Mouse (Mus musculus): ENCODE measurements at regions not wholly inside any gene's neighbourhood (a gene's known extent, or its start where the extent isn't known, plus 50 kb on each side); places are given as distances from the start of the nearest gene placed in this dataset.

- Histone ChIP-seq H3K27ac (no peak overlapping the region), H3K4me1 (replicated peaks; ENCODE audit: control insufficient read depth in 2 of 2, insufficient read depth in 2 of 2, low read length in 1 of 2) (no peaks in the 10 kb centered on the region), H3K36me3 (replicated peaks; ENCODE audit: control insufficient read depth, insufficient read depth, low read depth) (no peaks in the 10 kb centered on the region), H3K4me3 (ENCODE audit: insufficient read depth in 1 of 2, low read depth in 2 of 2, low read length in 2 of 2) (no peak overlapping the region), H3K9me3 (ENCODE audit: control insufficient read depth, low read length) (no peaks in the 10 kb centered on the region), H3K4me2 (ENCODE audit: low read depth) (no peak overlapping the region), H3K9ac (replicated peaks) (no peak overlapping the region), H3K27me3 (ENCODE audit: control insufficient read depth, insufficient read depth, low read length) (no peaks in the 10 kb centered on the region)
- 55% methylated on average over 4 of the region's 4 CpGs for WGBS (ENCODE audit: insufficient replicate concordance)
- DNase-seq (ENCODE audit: low read depth in 3 of 3, low spot score in 3 of 3) = no peak
- ATAC-seq (ENCODE audit: insufficient read depth) = no peak
- TF ChIP-seq EP300 (IDR thresholded peaks at IDR 0.05; ENCODE audit: low read depth) (no peak), CTCF (IDR thresholded peaks at IDR 0.05; ENCODE audit: low read depth) (no peak)
Observed at GRCm38 (mm10) chr8:116043381-116043780, 335.8 kb upstream of the Maf start.

- Histone ChIP-seq H3K36me3 (replicated peaks; ENCODE audit: control insufficient read depth, insufficient read depth, low read depth) (no peaks in the 10 kb centered on the region), H3K9me3 (ENCODE audit: control insufficient read depth, low read length) (no peaks in the 10 kb centered on the region), H3K9ac (replicated peaks) (no peak overlapping the region), H3K27ac (no peak overlapping the region), H3K27me3 (ENCODE audit: control insufficient read depth, insufficient read depth, low read length) (no peaks in the 10 kb centered on the region), H3K4me3 (ENCODE audit: insufficient read depth in 1 of 2, low read depth in 2 of 2, low read length in 2 of 2) (no peak overlapping the region), H3K4me2 (ENCODE audit: low read depth) (no peak overlapping the region), H3K4me1 (replicated peaks; ENCODE audit: control insufficient read depth in 2 of 2, insufficient read depth in 2 of 2, low read length in 1 of 2) (no peaks in the 10 kb centered on the region)
- TF ChIP-seq EP300 (IDR thresholded peaks at IDR 0.05; ENCODE audit: low read depth) = no peak
- TF ChIP-seq CTCF (IDR thresholded peaks at IDR 0.05; ENCODE audit: low read depth) = no peak
- WGBS (ENCODE audit: insufficient replicate concordance) = 73% methylated on average over 10 of the region's 10 CpGs
- DNase-seq (ENCODE audit: low read depth in 3 of 3, low spot score in 3 of 3) = no peak
- ATAC-seq (ENCODE audit: insufficient read depth) = no peak
Observed at GRCm38 (mm10) chr8:116030966-116031365, 323.4 kb upstream of the Maf start.

GRCm38 (mm10) chr8:116025321-116025720 is 317.7 kb upstream of the Maf start:
- Histone ChIP-seq H3K4me3 (ENCODE audit: insufficient read depth in 1 of 2, low read depth in 2 of 2, low read length in 2 of 2) (no peak overlapping the region), H3K4me2 (ENCODE audit: low read depth) (no peak overlapping the region), H3K27ac (no peak overlapping the region), H3K9ac (replicated peaks) (no peak overlapping the region), H3K9me3 (ENCODE audit: control insufficient read depth, low read length) (no peaks in the 10 kb centered on the region), H3K36me3 (replicated peaks; ENCODE audit: control insufficient read depth, insufficient read depth, low read depth) (no peaks in the 10 kb centered on the region), H3K27me3 (ENCODE audit: control insufficient read depth, insufficient read depth, low read length) (no peaks in the 10 kb centered on the region), H3K4me1 (replicated peaks; ENCODE audit: control insufficient read depth in 2 of 2, insufficient read depth in 2 of 2, low read length in 1 of 2) (no peaks in the 10 kb centered on the region)
- TF ChIP-seq CTCF (IDR thresholded peaks at IDR 0.05; ENCODE audit: low read depth) (no peak), EP300 (IDR thresholded peaks at IDR 0.05; ENCODE audit: low read depth) (no peak)
- ATAC-seq (ENCODE audit: insufficient read depth) (no peak), DNase-seq (ENCODE audit: low read depth in 3 of 3, low spot score in 3 of 3) (no peak)
- 48% methylated on average over 2 of the region's 2 CpGs for WGBS (ENCODE audit: insufficient replicate concordance)

- Histone ChIP-seq H3K27ac (no peak overlapping the region), H3K9ac (replicated peaks) (no peak overlapping the region), H3K36me3 (replicated peaks; ENCODE audit: control insufficient read depth, insufficient read depth, low read depth) (no peaks in the 10 kb centered on the region), H3K27me3 (ENCODE audit: control insufficient read depth, insufficient read depth, low read length) (no peaks in the 10 kb centered on the region), H3K4me3 (ENCODE audit: insufficient read depth in 1 of 2, low read depth in 2 of 2, low read length in 2 of 2) (no peak overlapping the region), H3K9me3 (ENCODE audit: control insufficient read depth, low read length) (no peaks in the 10 kb centered on the region), H3K4me1 (replicated peaks; ENCODE audit: control insufficient read depth in 2 of 2, insufficient read depth in 2 of 2, low read length in 1 of 2) (no peaks in the 10 kb centered on the region), H3K4me2 (ENCODE audit: low read depth) (no peak overlapping the region)
- TF ChIP-seq CTCF (IDR thresholded peaks at IDR 0.05; ENCODE audit: low read depth) = no peak
- TF ChIP-seq EP300 (IDR thresholded peaks at IDR 0.05; ENCODE audit: low read depth) = no peak
- ATAC-seq (ENCODE audit: insufficient read depth) (no peak), DNase-seq (ENCODE audit: low read depth in 3 of 3, low spot score in 3 of 3) (no peak)
- WGBS (ENCODE audit: insufficient replicate concordance) = 19% methylated on average over 4 of the region's 4 CpGs
Observed at GRCm38 (mm10) chr8:116024811-116025210, 317.2 kb upstream of the Maf start.

GRCm38 (mm10) chr8:116021691-116022090 is 314.1 kb upstream of the Maf start:
- ATAC-seq (ENCODE audit: insufficient read depth) (no peak), DNase-seq (ENCODE audit: low read depth in 3 of 3, low spot score in 3 of 3) (no peak)
- Histone ChIP-seq H3K9me3 (ENCODE audit: control insufficient read depth, low read length) (no peaks in the 10 kb centered on the region), H3K4me2 (ENCODE audit: low read depth) (no peak overlapping the region), H3K27me3 (ENCODE audit: control insufficient read depth, insufficient read depth, low read length) (no peaks in the 10 kb centered on the region), H3K36me3 (replicated peaks; ENCODE audit: control insufficient read depth, insufficient read depth, low read depth) (no peaks in the 10 kb centered on the region), H3K4me1 (replicated peaks; ENCODE audit: control insufficient read depth in 2 of 2, insufficient read depth in 2 of 2, low read length in 1 of 2) (no peaks in the 10 kb centered on the region), H3K9ac (replicated peaks) (no peak overlapping the region), H3K4me3 (ENCODE audit: insufficient read depth in 1 of 2, low read depth in 2 of 2, low read length in 2 of 2) (no peak overlapping the region), H3K27ac (no peak overlapping the region)
- TF ChIP-seq CTCF (IDR thresholded peaks at IDR 0.05; ENCODE audit: low read depth) = no peak

DNA sequence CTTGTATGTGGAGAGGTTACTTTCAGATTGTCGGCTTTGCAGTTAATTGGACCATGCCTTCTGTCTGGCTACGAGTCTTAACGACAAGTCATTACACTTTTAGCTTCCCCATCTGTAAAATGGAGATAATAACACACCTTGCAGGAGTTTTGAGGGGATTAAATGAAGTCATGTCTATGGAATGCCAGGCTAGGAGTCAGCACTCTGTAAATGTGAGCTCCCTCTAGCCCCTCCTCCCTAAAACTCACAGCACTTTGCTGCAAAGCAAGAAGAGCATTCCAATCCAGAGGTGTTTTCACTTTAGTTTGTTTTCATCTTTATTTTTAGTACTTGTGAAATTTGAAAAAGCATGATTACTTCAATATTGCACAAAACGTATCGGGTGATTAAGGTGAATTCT is 287.7 kb upstream of the Maf start:
- DNase-seq (ENCODE audit: low read depth in 3 of 3, low spot score in 3 of 3) (no peak), ATAC-seq (ENCODE audit: insufficient read depth) (no peak)
- Histone ChIP-seq H3K4me2 (ENCODE audit: low read depth) (no peak overlapping the region), H3K4me1 (replicated peaks; ENCODE audit: control insufficient read depth in 2 of 2, insufficient read depth in 2 of 2, low read length in 1 of 2) (no peaks in the 10 kb centered on the region), H3K27ac (no peak overlapping the region), H3K27me3 (ENCODE audit: control insufficient read depth, insufficient read depth, low read length) (no peaks in the 10 kb centered on the region), H3K36me3 (replicated peaks; ENCODE audit: control insufficient read depth, insufficient read depth, low read depth) (no peaks in the 10 kb centered on the region), H3K9ac (replicated peaks) (no peak overlapping the region), H3K9me3 (ENCODE audit: control insufficient read depth, low read length) (no peaks in the 10 kb centered on the region), H3K4me3 (ENCODE audit: insufficient read depth in 1 of 2, low read depth in 2 of 2, low read length in 2 of 2) (no peak overlapping the region)
- TF ChIP-seq EP300 (IDR thresholded peaks at IDR 0.05; ENCODE audit: low read depth) = no peak
- TF ChIP-seq CTCF (IDR thresholded peaks at IDR 0.05; ENCODE audit: low read depth) = no peak
- 66% methylated on average over 5 of the region's 5 CpGs for WGBS (ENCODE audit: insufficient replicate concordance)

Data from liver, embryonic 14.5 days (tissue).